Mouse (Mus musculus): ENCODE results near the gene Vmn1r226. TPM values are rescaled to one million over a fixed set of nuclear protein-coding genes. Genes with fewer than 3 reads are reported as not detected.

The Vmn1r226 gene
- total RNA-seq (2014; rRNA removed) (not detected in 2 replicates), polyA plus RNA-seq (2015; fragmentation: Nextera tagmentation; extraction: Ambion mirVana) (not detected in 2 replicates)

DNA sequence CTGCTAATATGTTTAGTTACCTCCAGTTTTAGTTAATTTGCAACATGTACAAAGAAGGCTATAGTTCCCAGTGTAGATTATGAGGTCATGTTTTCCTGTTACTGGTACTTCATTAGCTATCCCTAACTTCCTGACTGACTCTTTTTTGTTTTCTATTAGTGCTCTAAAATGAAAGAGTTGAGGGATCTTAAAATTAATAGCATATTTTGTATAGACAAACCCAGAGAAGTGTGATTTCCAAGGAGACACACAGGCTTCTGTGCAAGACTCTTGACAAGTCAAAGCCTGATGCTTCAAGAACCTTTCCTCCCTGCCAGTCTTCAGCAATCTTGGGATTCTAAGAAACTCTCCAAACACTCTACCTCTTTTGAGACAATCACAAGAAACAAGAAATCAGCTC lies at the start of gene Vmn1r226:
Gene Vmn1r226, plus strand, starts transcription at position 301 of the 400 bp plus-strand sequence.
- H3K4me1 ChIP-seq (ENCODE audit: insufficient read depth, low read length): no peaks in the 10 kb centered on the region
- no peak within 1 kb of the TSS for H3K27ac ChIP-seq
- no peak within 1 kb of the TSS for H3K4me2 ChIP-seq (ENCODE audit: low read depth, low read length)
- DNase-seq (ENCODE audit: low spot score) (no peak), ATAC-seq (no peak)
- no peak for TF ChIP-seq CTCF (IDR thresholded peaks at IDR 0.05; ENCODE audit: low read depth)
- H3K9ac ChIP-seq (replicated peaks; ENCODE audit: low read length): no peak within 1 kb of the TSS
- no peaks in the 10 kb centered on the region for H3K36me3 ChIP-seq (ENCODE audit: insufficient read depth, low read length)
- H3K27me3 ChIP-seq (ENCODE audit: insufficient read depth, low read length): no peaks in the 10 kb centered on the region
- H3K4me3 ChIP-seq (ENCODE audit: low read length): no peak within 1 kb of the TSS
- H3K9me3 ChIP-seq (ENCODE audit: low read length): peaks cover 10% of the 10 kb centered on the region; the same call in 1 of the 2 replicates

DNA sequence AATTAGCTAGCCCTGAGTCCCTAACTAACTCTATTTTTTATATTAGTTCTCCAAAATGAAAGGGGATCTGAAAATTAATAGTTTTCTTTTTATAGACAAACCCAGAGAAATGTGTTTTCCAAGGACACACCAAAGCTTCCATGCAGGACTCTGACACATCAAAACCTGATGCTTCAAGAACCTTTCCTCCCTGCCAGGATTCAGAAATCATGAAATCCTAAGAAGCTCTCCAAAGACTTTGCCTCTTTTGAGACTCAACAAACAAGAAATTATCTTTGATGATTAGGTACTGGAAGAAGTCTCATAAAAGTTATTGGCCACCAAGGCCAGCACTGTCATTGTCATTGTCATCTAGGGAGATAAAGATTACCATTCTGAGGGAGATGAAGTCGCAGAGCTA lies 46.9 kb downstream of the Vmn1r226 start, which contains the start of gene Vmn1r227:
Gene Vmn1r227, plus strand, starts transcription at position 301 of the 400 bp plus-strand sequence.
- TF ChIP-seq CTCF (IDR thresholded peaks at IDR 0.05; ENCODE audit: low read depth): no peak
- WGBS: 33% methylated on average over 1 of the region's 1 CpGs
- H3K4me3 ChIP-seq (ENCODE audit: low read length): no peak within 1 kb of the TSS

More for the DNA sequence above, 46.9 kb downstream of the Vmn1r226 start, which contains the start of gene Vmn1r227:
- DNase-seq (ENCODE audit: low spot score): no peak
- Histone ChIP-seq H3K36me3 (ENCODE audit: insufficient read depth, low read length) (no peaks in the 10 kb centered on the region), H3K9me3 (ENCODE audit: low read length) (peaks cover 8% of the 10 kb centered on the region; the same call in 1 of the 2 replicates), H3K4me2 (ENCODE audit: low read depth, low read length) (no peak within 1 kb of the TSS), H3K9ac (replicated peaks; ENCODE audit: low read length) (no peak within 1 kb of the TSS), H3K4me1 (ENCODE audit: insufficient read depth, low read length) (no peaks in the 10 kb centered on the region), H3K27me3 (ENCODE audit: insufficient read depth, low read length) (no peaks in the 10 kb centered on the region), H3K27ac (no peak within 1 kb of the TSS)
- no peak for ATAC-seq

Other genes starting within 250 kb of the Vmn1r226 start
- not detected in 2 replicates for gene Vmn2r108, start 201.5 kb upstream of the Vmn1r226 start, total RNA-seq (2014; rRNA removed)
- not detected in 2 replicates for gene Vmn2r108, start 201.5 kb upstream of the Vmn1r226 start, polyA plus RNA-seq (2015; fragmentation: Nextera tagmentation; extraction: Ambion mirVana)
- not detected in 2 replicates for gene Vmn1r225, start 184.7 kb upstream of the Vmn1r226 start, total RNA-seq (2014; rRNA removed)
- not detected in 2 replicates for gene Vmn1r225, start 184.7 kb upstream of the Vmn1r226 start, polyA plus RNA-seq (2015; fragmentation: Nextera tagmentation; extraction: Ambion mirVana)
- gene Vmn2r109, start 118.1 kb upstream of the Vmn1r226 start, total RNA-seq (2014; rRNA removed): not detected in 2 replicates
- gene Vmn2r109, start 118.1 kb upstream of the Vmn1r226 start, polyA plus RNA-seq (2015; fragmentation: Nextera tagmentation; extraction: Ambion mirVana): not detected in 2 replicates
- not detected in 2 replicates for gene Vmn2r110, start 86.4 kb upstream of the Vmn1r226 start, total RNA-seq (2014; rRNA removed)
- 0.01 TPM in 1 of 2 replicates, not detected in the other for gene Vmn2r110, start 86.4 kb upstream of the Vmn1r226 start, polyA plus RNA-seq (2015; fragmentation: Nextera tagmentation; extraction: Ambion mirVana)
- gene Fpr-rs3, start 58.0 kb upstream of the Vmn1r226 start, total RNA-seq (2014; rRNA removed): not detected in 2 replicates
- gene Fpr-rs3, start 58.0 kb upstream of the Vmn1r226 start, polyA plus RNA-seq (2015; fragmentation: Nextera tagmentation; extraction: Ambion mirVana): not detected in 2 replicates
- not detected in 2 replicates for gene Vmn1r227, start 47.0 kb downstream of the Vmn1r226 start, total RNA-seq (2014; rRNA removed)
- not detected in 2 replicates for gene Vmn1r227, start 47.0 kb downstream of the Vmn1r226 start, polyA plus RNA-seq (2015; fragmentation: Nextera tagmentation; extraction: Ambion mirVana)
- gene Vmn1r228, start 103.3 kb downstream of the Vmn1r226 start, total RNA-seq (2014; rRNA removed): not detected in 2 replicates
- not detected in 2 replicates for gene Vmn1r228, start 103.3 kb downstream of the Vmn1r226 start, polyA plus RNA-seq (2015; fragmentation: Nextera tagmentation; extraction: Ambion mirVana)
- gene Vmn1r229, start 128.7 kb downstream of the Vmn1r226 start, total RNA-seq (2014; rRNA removed): not detected in 2 replicates
- gene Vmn1r229, start 128.7 kb downstream of the Vmn1r226 start, polyA plus RNA-seq (2015; fragmentation: Nextera tagmentation; extraction: Ambion mirVana): 0.01 TPM in 1 of 2 replicates, not detected in the other
- not detected in 2 replicates for gene Vmn1r230, start 157.6 kb downstream of the Vmn1r226 start, total RNA-seq (2014; rRNA removed)
- not detected in 2 replicates for gene Vmn1r230, start 157.6 kb downstream of the Vmn1r226 start, polyA plus RNA-seq (2015; fragmentation: Nextera tagmentation; extraction: Ambion mirVana)
- gene Vmn1r231, start 222.2 kb downstream of the Vmn1r226 start, total RNA-seq (2014; rRNA removed): not detected in 2 replicates
- gene Vmn1r231, start 222.2 kb downstream of the Vmn1r226 start, polyA plus RNA-seq (2015; fragmentation: Nextera tagmentation; extraction: Ambion mirVana): not detected in 2 replicates
- gene Vmn1r232, start 236.9 kb downstream of the Vmn1r226 start, total RNA-seq (2014; rRNA removed): 0.99 TPM in 1 of 2 replicates, not detected in the other
- not detected in 2 replicates for gene Vmn1r232, start 236.9 kb downstream of the Vmn1r226 start, polyA plus RNA-seq (2015; fragmentation: Nextera tagmentation; extraction: Ambion mirVana)

Measured in hindbrain, postnatal 0 days (tissue).